Mouse (Mus musculus) heart, embryonic 15.5 days (tissue): ENCODE results near the gene Uox. TPM values are rescaled to one million over a fixed set of nuclear protein-coding genes. Genes with fewer than 3 reads are reported as not detected.
A peak's percentile ranks its signal among the peaks of the same experiment; 100 is the strongest.

Experiments
- ATAC-seq: fragments of 200-750 bp; cut with Nextera tagmentation; replicated peaks from 2 replicates; pipeline ENCODE4 v1.8.0; 2017; ENCODE audit warnings: low read depth, moderate TSS enrichment; ENCODE audit not compliant: insufficient number of reproducible peaks, insufficient read depth, low FRiP score
- H3K27ac ChIP-seq: fragments of 300-500 bp; sonication (generic); 2 replicates; pipeline ENCODE4 v1.5.1; 2015; ENCODE audit warnings: mild to moderate bottlenecking, inconsistent platforms
- H3K27me3 ChIP-seq: fragments of 300-500 bp; sonication (generic); 2 replicates; pipeline ENCODE4 v1.6.1; 2015; ENCODE audit warnings: inconsistent platforms
- H3K36me3 ChIP-seq: fragments of 300-500 bp; sonication (generic); 2 replicates; pipeline ENCODE4 v1.6.1; 2015; ENCODE audit warnings: mild to moderate bottlenecking, inconsistent platforms
- H3K4me1 ChIP-seq: fragments of 300-500 bp; sonication (generic); replicated peaks from 2 replicates; pipeline ENCODE4 v1.6.1; 2015; ENCODE audit warnings: inconsistent platforms
- H3K4me2 ChIP-seq: fragments of 300-500 bp; sonication (generic); 2 replicates; pipeline ENCODE4 v1.6.1; 2015; ENCODE audit warnings: inconsistent platforms, mild to moderate bottlenecking, moderate library complexity
- H3K4me3 ChIP-seq: fragments of 300-500 bp; sonication (generic); 2 replicates; pipeline ENCODE4 v1.5.1; 2015; ENCODE audit warnings: mild to moderate bottlenecking, inconsistent platforms
- H3K9ac ChIP-seq: fragments of 300-500 bp; sonication (generic); 2 replicates; pipeline ENCODE4 v1.6.1; 2015; ENCODE audit warnings: mild to moderate bottlenecking, inconsistent platforms
- H3K9me3 ChIP-seq: fragments of 300-500 bp; sonication (generic); replicated peaks from 2 replicates; pipeline ENCODE4 v1.6.1; 2016; ENCODE audit warnings: inconsistent platforms
- WGBS: fragments of 180-500 bp; shearing (Covaris S2); methylation state at CpG from one replicate; pipeline ENCODE4 v1.1.7; 2015; ENCODE audit warnings: mixed read lengths; 5-methylcytosine and 5-hydroxymethylcytosine counted together
- polyA plus RNA-seq: library from polyadenylated mRNA; unstranded; fragments of >200 nt; fragmentation: Nextera tagmentation; extraction: Ambion mirVana; gene quantifications from 2 replicates; pipeline ENCODE4 v1.2.1, GENCODE M21; 2015

The Uox gene
- polyA plus RNA-seq, 1 experiment from 2014 or later: not detected

DNA sequence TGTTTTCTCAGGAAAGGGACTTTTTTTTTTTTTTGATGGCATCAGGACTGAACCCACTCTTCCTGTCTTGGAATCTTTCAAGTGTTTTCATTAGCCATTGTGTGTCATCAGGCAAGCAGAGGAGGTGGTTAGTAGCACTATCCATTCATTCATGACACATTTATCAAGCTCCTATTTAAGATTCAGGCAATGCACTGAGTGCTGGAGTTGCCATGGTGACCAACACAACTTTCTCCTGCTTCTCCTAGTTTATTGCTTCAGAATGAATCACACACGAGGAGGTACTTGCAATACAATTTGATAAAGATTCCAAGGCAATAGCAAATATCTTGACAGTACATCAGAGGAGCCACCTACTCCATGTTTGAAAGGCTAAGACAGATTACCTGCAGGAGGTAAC is 37.1 kb downstream of the Uox start:
- whole genome bisulfite sequencing: 38% methylated on average over 1 of the region's 1 CpGs
- Histone ChIP-seq H3K4me3 (no peak overlapping the region), H3K27me3 (no peaks in the 10 kb centered on the region), H3K4me2 (no peak overlapping the region), H3K27ac (no peak overlapping the region), H3K9me3 (no peaks in the 10 kb centered on the region), H3K36me3 (no peaks in the 10 kb centered on the region), H3K4me1 (0 out of 2 replicates have a peak, but pooled peaks cover 6% of the 10 kb centered on the region), H3K9ac (no peak overlapping the region)
- no peak for ATAC-seq

DNA sequence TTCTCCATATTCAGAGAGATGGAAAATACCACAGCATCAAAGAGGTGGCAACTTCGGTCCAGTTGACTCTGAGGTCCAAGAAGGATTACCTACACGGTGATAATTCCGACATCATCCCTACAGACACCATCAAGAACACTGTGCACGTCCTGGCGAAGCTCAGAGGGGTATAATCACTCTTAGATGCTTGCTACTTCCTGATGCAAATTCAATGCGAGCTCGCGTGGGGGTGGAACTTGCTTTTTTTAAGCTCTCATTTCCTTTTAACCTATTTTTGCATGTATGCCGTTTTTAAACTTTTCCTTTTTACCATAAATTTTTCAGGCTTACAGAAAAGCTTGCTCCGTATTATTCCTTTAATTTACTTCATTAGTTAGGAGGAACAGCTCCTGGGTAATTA is 40.1 kb downstream of the Uox start:
- Histone ChIP-seq H3K36me3 (no peaks in the 10 kb centered on the region), H3K27ac (no peak overlapping the region), H3K4me1 (0 out of 2 replicates have a peak, but pooled peaks cover under 1% of the 10 kb centered on the region), H3K9ac (no peak overlapping the region), H3K4me3 (no peak overlapping the region), H3K27me3 (no peaks in the 10 kb centered on the region), H3K9me3 (no peaks in the 10 kb centered on the region), H3K4me2 (no peak overlapping the region)
- 76% methylated on average over 10 of the region's 10 CpGs for WGBS
- no peak for ATAC-seq

DNA sequence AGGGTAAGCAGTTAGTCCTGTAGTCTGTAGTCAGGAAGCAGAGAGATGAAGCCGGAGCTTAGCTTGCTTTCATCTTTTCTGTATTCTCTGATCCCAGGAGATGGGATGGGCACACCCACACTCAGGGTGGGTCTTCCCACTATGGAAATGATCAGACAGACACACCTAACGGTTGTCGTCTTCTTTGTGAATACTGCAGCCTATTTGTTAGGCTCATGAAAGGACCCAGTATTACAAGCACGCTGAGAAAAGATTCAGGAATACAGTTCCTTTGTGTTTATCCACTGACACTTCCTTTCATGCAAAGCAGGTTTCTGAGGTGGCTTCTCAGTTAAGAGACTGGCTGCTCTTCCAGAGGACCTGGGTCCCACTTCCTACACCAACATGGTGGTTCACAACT is 41.0 kb downstream of the Uox start:
- Histone ChIP-seq H3K27me3 (no peaks in the 10 kb centered on the region), H3K4me2 (no peak overlapping the region), H3K9me3 (no peaks in the 10 kb centered on the region), H3K27ac (no peak overlapping the region), H3K36me3 (no peaks in the 10 kb centered on the region), H3K4me1 (no peaks in the 10 kb centered on the region), H3K4me3 (no peak overlapping the region), H3K9ac (no peak overlapping the region)
- 76% methylated on average over 4 of the region's 4 CpGs for WGBS
- ATAC-seq: no peak

DNA sequence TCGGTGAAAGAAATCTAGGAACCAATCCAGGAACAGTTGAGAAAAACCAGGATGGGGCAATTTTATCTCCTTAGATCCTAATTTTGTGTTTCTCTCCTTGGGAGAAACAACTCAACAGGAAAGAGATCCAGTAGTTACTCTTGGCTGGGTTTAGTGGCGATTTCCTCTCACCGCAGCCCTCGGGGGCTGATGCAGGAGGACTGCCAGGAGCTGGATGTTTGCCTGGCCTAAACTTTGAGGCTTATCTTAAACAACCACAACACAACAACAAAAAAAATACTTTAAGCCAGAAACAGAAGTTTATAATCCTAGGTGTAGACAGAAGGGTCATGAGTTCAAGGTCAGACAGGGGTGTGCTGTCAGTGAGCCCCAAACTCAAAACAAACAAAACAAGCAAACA is 41.6 kb downstream of the Uox start:
- no peaks in the 10 kb centered on the region for H3K27me3 ChIP-seq

DNA sequence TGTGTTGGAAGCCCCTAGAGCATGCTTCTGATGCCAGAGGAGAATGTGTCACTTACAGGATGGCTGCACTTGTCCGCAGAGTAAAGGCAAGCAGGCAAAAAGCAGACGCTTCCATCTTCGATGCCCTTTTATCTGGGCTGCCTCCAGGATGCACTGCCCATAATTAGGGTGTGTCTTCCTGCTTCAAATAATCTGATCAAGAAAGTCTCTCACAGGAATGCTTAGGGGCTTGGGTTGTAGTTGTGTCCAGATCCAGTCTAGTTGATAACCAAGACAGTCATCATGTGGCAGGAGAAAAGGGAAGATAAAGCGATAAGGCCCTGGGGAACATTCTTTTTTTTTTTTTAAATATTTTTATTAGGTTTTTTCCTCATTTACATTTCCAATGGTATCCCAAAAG is 45.3 kb downstream of the Uox start, which contains the start of gene Dnase2b:
Gene Dnase2b (minus strand): TSS at position 101 of the 400 bp plus-strand sequence.
- H3K4me2 ChIP-seq: no peak within 1 kb of the TSS
- H3K4me3 ChIP-seq: no peak within 1 kb of the TSS
- no peak for ATAC-seq
- H3K27me3 ChIP-seq: no peaks in the 10 kb centered on the region
- H3K27ac ChIP-seq: no peak within 1 kb of the TSS
- no peak within 1 kb of the TSS for H3K9ac ChIP-seq
- 84% methylated on average over 4 of the region's 4 CpGs for WGBS
- H3K9me3 ChIP-seq: no peaks in the 10 kb centered on the region
- peaks cover 3% of the 10 kb centered on the region for H3K4me1 ChIP-seq
- H3K36me3 ChIP-seq: no peaks in the 10 kb centered on the region

More for the DNA sequence above, 41.6 kb downstream of the Uox start:
- H3K4me2 ChIP-seq: no peak overlapping the region
- ATAC-seq: no peak
- no peaks in the 10 kb centered on the region for H3K36me3 ChIP-seq
- H3K9ac ChIP-seq: no peak overlapping the region
- H3K9me3 ChIP-seq: no peaks in the 10 kb centered on the region
- H3K4me1 ChIP-seq: no peaks in the 10 kb centered on the region
- no peak overlapping the region for H3K27ac ChIP-seq
- no peak overlapping the region for H3K4me3 ChIP-seq
- WGBS: 51% methylated on average over 4 of the region's 4 CpGs

DNA sequence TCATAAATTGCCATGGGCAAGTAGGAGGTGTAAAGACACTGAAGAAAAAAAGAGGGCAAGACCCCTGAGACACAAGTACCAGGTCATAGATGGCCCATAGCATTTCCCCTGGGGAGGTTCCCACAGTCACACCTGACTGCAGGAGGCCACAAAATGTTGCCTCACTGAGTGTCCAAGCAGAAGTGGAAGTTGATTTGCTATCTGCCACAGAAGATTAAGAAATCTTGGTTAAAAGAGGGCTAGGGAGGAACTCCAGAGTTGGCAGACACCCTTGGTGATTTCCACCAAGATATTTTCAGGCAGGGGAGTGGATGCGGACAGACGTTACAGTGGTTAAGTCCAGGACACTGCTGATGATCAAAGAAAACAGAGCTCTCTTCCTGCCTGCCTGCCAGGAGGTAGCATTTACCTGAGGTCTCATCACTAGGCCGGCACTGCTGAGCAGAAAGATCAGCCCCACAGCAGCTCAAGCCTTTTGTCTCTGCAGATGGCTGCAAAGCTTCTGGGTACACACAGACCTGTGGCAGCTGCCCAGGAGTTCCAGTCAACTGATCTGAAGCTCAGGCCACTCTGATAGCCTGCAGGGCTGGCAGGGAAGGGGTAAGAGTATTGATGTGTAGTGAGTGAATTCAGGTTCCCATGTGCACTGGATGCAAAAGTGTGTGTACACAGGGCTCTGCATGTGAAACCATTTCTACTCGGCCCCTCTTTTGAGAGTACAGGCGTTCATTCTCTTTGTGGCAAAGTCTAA is 46.5 kb downstream of the Uox start:
- no peak for ATAC-seq
- no peaks in the 10 kb centered on the region for H3K27me3 ChIP-seq
- H3K36me3 ChIP-seq: no peaks in the 10 kb centered on the region
- no peaks in the 10 kb centered on the region for H3K9me3 ChIP-seq
- H3K4me3 ChIP-seq: no peak overlapping the region
- WGBS: 72% methylated on average over 5 of the region's 5 CpGs
- H3K27ac ChIP-seq: no peak overlapping the region
- no peak overlapping the region for H3K4me2 ChIP-seq
- no peak overlapping the region for H3K9ac ChIP-seq
- peaks cover 10% of the 10 kb centered on the region for H3K4me1 ChIP-seq

DNA sequence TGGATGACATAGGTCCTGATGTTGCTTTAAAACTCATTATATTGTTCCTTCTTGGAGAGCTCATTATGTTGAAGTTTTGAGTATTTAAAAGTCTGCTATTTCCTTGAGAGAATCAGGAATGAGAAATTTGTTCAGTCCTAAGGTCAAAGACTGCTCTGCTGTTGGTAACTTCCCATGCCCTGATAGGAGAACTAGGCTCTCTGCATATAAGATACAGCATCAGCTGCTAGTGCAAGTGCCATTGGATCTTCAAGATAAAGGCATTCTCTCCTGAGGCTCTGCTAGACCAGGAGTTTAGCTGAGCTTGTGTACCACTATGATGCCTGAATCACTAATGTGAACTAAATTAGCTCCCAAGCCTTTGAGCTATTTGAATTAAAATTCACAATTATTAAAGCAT is 47.7 kb downstream of the Uox start:
- Histone ChIP-seq H3K27me3 (no peaks in the 10 kb centered on the region), H3K4me1 (peaks cover 10% of the 10 kb centered on the region), H3K9ac (no peak overlapping the region), H3K36me3 (no peaks in the 10 kb centered on the region), H3K27ac (no peak overlapping the region), H3K4me2 (no peak overlapping the region), H3K4me3 (no peak overlapping the region), H3K9me3 (no peaks in the 10 kb centered on the region)
- no peak for ATAC-seq

DNA sequence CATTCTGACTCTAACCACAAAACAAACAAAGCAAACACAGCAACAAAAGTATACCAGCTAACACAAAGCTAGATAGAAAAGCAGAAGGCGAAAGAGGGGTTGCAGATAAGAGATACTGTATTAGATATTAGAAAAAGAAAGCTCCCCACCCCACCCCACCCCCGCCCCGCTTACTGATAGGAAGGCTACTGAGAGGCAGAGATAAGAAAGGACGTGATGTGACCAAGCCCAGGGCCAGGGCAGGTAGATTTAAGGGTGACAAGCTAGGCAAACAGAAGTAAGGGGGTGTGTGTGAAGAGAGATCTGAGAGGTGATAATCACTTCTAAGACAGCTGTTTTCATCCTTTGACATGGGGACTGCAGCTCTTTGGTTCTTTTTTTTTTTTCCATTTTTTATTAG is 48.1 kb downstream of the Uox start:
- Histone ChIP-seq H3K4me1 (peaks cover 10% of the 10 kb centered on the region), H3K27ac (no peak overlapping the region), H3K36me3 (no peaks in the 10 kb centered on the region), H3K4me3 (no peak overlapping the region), H3K9ac (no peak overlapping the region), H3K27me3 (no peaks in the 10 kb centered on the region), H3K9me3 (no peaks in the 10 kb centered on the region), H3K4me2 (no peak overlapping the region)
- ATAC-seq: no peak
- WGBS: 66% methylated on average over 4 of the region's 4 CpGs

DNA sequence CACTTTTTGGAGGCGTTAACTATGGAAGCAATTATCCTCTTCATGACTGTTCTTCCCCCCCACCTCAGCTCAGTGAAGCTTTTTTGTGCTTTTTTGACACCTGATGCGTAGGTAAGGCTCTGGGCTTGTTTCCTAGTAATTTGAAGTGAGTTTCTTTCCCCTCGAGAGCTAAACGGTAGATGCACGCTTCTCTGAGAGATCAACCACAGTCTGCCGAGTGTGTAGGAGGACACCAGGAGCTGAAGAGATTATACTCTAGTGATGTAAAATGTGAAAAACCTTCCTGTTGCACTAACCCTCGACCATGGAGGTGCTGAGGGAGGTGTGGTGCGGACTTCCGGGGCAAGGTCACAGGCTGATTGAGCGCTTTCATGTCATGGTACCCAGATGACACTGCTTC is 49.9 kb downstream of the Uox start:
- Histone ChIP-seq H3K4me2 (peak overlapping the region; percentile 34), H3K9ac (no peak overlapping the region), H3K4me3 (no peak overlapping the region), H3K27ac (peak overlapping the region; percentile 72), H3K27me3 (no peaks in the 10 kb centered on the region), H3K4me1 (peaks cover 10% of the 10 kb centered on the region), H3K9me3 (no peaks in the 10 kb centered on the region), H3K36me3 (no peaks in the 10 kb centered on the region)
- 68% methylated on average over 10 of the region's 10 CpGs for WGBS
- no peak for ATAC-seq

DNA sequence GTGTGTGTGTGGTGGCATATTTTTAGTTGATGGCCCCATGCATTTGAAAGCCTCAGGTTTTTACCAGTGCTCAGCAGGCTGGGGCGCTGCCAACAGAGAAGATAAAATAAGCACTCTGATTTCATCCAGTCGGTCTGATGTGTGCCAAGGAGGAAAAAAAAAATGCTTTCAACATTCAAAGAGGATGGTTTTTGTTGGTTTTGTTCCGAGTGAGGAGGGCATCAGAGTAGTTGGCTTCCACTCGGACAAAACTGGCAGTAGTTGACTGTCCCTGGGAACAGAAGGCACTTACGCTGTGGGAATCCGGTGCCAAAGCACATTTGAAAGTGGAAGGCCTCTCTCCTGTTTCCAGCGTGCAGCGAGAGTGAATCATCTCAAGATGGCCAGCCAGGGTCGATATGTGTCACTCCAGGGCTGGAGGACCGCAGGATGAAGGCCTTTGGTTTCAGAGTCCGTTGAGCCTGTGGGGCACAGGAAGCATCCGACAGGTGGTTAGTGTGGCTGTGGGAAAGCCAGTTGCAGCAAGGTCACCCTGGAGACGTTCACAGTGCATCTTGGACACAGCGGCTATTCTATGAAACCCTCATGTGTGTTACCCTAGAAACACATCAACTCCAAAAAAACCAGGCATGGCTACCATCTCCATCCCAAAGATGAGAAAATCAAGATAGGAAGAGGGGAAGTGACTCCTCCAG is 50.5 kb downstream of the Uox start:
- no peaks in the 10 kb centered on the region for H3K27me3 ChIP-seq
- peak overlapping the region; percentile 34 for H3K4me2 ChIP-seq
- 57% methylated on average over 14 of the region's 14 CpGs for WGBS
- 0 out of 2 replicates have a peak, but pooled peaks have one; percentile 47 for ATAC-seq
- no peak overlapping the region for H3K4me3 ChIP-seq
- H3K9me3 ChIP-seq: no peaks in the 10 kb centered on the region
- H3K36me3 ChIP-seq: no peaks in the 10 kb centered on the region
- H3K4me1 ChIP-seq: peaks cover 10% of the 10 kb centered on the region
- peak overlapping the region; percentile 72 for H3K27ac ChIP-seq
- no peak overlapping the region for H3K9ac ChIP-seq

DNA sequence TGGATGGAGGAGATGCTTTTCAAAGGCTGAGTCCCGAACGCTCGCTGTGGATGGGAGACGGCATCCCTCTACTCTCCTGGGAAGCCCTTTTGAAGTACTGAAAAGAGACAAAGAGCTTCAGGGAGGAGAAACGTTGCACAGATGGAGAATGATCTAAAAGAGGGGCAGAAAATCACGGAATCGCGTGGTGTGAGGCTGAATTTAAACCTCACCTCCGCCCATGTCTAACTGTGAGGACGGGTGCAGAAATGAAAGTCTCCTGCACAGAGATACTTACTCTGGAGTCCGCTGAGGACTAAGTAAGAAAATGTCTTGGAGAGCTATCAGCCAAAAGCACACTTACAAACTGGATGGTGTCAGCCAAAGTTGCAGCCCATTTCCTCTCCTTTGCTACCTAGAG is 51.7 kb downstream of the Uox start:
- peaks cover 10% of the 10 kb centered on the region for H3K4me1 ChIP-seq
- no peak for ATAC-seq
- WGBS: 87% methylated on average over 11 of the region's 11 CpGs
- no peak overlapping the region for H3K9ac ChIP-seq
- H3K4me2 ChIP-seq: no peak overlapping the region
- no peaks in the 10 kb centered on the region for H3K36me3 ChIP-seq
- H3K4me3 ChIP-seq: no peak overlapping the region
- no peaks in the 10 kb centered on the region for H3K9me3 ChIP-seq
- no peak overlapping the region for H3K27ac ChIP-seq
- no peaks in the 10 kb centered on the region for H3K27me3 ChIP-seq

DNA sequence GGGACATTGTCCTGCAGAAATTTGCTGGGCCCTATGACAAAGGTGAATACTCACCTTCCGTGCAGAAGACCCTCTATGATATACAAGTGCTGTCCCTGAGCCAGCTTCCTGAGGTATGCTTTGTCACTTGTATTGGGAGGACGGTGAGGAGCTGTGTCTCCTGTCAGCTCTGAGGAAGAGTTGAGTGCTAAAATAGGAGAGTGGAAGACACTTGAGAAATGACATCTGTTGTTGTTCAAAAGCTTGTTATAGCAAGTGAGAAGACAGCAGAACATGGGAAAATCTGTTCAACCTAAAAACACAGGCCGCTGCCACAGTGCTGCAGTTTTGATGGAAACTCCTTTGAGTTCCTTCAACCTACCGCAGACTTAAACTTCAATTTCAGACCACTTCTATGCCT is 55.5 kb downstream of the Uox start:
- no peaks in the 10 kb centered on the region for H3K27me3 ChIP-seq
- no peak overlapping the region for H3K9ac ChIP-seq
- H3K36me3 ChIP-seq: no peaks in the 10 kb centered on the region
- no peak overlapping the region for H3K27ac ChIP-seq
- no peak overlapping the region for H3K4me3 ChIP-seq
- no peaks in the 10 kb centered on the region for H3K9me3 ChIP-seq
- 65% methylated on average over 4 of the region's 4 CpGs for WGBS
- no peak overlapping the region for H3K4me2 ChIP-seq
- H3K4me1 ChIP-seq: peaks cover 4% of the 10 kb centered on the region
- no peak for ATAC-seq
